Mouse (Mus musculus) cerebellum, adult 8-10 months (tissue): ENCODE results near the gene Dnaja4.
A peak's percentile ranks its signal among the peaks of the same experiment; 100 is the strongest.
"Not testable (repeated sequence)": the region's sequence is repeated elsewhere in the genome, so short reads cannot be mapped to it uniquely, and the experiment has no call there.

ENCODE experiments used
- DNase-seq: peaks from one replicate; pipeline ENCODE4 v3.0.0; 2022

The Dnaja4 gene

DNA sequence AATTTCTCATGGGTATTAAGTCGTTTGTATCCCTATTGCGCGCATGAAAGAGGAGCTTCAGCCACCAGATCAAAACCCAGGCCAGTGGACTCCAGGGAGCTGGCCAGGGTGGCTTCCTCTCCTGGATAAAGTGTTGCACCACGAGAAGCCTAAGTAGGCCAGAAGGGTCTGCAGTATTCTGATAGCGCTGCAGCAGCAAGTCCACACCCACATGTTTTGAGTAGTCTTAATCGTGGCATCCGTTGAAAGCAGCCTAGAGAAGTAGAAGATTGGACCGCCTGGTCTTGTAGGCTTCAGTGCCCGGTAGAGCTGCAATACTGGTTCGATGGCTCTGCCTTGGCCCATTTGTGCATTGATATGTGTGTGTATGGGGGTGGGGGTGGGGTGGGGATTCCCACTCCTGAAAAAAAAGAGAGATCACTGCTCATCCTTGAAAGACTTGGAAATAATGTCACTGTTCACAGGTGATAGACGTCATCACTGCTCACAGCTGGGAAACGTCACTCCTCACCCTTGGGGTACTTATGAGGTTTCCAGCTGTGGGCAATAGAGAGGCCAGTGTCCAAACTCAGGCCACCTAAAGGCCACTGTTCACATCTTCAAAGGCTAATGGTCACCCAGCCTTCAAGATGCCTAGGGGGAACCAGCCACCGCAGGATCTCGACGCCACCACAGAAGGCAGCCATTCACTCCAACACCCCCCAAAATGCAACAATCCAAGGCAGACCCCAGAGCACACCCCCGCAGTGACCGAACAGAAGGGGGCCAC, at the start of gene Dnaja4:
Gene Dnaja4, plus strand, starts transcription at position 556 of the 769 bp plus-strand sequence.
- DNase-seq, result no peak

DNA sequence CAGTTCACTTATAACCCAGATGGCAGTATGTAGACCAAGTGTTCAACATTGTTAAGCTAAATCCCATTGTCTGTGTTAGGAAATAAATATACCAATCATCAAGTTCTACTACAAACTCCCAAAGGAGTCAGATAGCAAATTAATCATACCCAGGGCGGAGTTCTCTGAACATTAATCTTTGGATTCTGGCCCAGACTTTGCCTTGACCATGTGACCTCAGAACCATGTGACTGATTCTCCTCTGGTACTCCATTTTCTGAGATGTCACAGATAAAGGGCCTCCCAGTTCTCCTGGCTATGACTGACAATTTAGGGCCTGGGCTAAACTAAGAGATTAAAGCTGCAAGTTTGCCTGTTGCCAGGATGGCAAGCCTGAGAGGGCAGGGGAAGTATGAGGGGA, 49.3 kb upstream of the Dnaja4 start:
- DNase-seq, result no peak

DNA sequence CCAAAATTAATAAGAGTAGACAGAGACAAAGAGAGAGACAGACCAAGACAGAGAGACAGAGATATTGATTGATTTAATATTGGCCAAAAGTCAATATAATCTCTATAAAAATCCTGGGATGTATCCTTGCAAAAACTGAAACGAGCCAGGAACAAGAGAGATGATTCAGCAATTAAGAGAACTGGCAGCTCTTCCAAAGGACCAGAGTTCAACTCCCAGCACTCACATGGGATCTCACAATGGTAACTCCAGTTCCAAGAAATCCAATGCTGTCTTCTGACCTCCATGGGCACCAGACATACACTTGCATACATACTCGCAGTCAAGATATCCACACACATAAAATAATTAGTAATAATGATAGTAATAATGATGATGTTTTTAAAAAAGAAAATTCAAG, 45.9 kb upstream of the Dnaja4 start:
- DNase-seq, result no peak

DNA sequence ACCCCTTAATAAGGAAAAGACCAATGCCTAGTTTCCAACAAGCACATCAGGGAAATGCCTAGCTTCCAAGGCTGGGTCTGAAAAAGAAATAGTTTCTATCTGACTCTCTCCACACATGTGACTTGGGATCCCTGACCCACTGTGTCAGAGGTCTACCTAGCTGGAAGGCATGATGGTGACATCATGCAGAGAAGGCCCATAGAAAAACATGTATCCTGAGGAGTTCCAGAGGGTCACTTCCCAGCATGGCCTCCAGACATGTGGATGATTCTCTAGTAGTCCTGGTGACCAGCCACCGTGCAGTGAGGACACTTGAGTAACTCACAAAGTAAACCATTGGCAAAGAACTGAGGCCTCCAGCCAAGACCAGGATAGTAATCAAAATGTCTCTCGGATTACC, 42.8 kb upstream of the Dnaja4 start:
- no peak for DNase-seq

DNA sequence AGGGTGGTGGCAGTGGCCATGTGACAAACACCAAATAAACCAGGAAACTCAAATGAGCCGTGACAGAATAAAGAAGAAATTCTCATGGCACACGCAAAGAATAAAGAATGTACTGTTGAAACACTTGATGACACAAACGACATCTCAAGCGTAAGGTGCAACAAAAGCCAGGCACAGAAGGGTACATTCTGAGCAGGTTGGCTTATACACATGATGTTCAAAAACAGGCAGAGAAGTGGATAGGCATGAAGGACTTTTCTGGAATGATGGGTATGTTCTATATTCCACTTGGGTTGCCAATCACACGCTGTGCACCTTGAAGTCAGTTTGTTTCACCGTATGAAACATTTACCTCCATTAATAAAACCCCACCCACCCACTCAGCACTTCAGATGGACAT, 42.3 kb upstream of the Dnaja4 start:
- no peak for DNase-seq

DNA sequence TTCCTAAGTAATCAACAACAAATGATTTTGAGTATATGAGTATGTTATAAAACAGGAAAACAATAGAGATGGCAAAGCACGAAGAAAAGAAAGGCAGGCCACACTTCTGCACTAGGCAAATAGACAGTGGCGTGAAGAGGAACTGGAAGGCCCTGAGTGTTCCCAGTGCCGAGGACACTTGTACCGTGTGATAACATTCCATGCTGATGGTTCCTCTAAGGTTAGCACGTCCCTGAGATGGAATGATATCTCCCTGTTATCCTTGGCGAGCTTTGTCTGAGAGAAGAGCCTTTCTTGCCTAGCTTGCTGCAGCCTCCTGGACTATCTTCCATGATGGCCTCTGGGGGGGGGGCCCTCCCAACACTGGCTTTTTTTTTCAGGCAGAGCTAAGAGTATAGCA, 39.9 kb upstream of the Dnaja4 start:
- no peak for DNase-seq

DNA sequence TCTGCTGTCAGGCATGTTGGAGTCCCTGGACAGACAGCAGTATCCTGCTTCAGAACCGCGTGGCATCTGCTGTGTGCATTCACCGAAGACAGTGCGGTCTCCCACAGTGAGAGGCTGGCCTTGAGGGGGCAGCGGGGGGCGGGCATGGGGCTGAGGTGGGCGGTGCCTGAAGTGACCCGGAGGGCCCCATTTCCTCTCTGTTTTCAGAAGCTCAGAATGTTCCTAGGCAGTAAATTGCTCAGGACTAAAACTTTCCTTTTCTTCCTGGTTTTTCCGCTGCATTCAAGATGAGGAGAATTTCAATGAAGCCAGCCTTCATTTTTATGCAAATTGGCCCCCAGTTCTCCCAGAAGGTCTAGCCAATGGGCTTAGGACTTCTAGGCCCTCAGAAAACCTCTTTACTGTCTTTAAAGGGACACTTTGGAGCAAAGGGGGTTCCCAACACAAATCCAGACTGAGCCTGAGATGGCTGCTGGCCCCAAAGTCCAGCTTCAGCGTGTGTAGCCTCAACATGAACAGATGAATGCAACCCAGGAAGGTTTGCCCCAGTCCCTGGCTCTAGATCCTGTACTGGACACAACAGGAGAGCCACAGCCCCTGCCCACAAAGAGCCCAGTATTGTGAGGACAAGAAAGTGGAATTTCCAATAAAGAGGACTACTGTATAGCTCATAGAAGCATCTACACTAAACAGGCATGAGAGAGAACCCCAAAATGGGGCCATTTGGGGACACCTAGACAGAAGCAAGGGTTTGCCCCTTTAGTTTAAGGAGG, 36.9 kb upstream of the Dnaja4 start, which contains the start of gene Acsbg1:
Gene Acsbg1, minus strand, starts transcription at position 266 of the 773 bp plus-strand sequence.
- no peak for DNase-seq

DNA sequence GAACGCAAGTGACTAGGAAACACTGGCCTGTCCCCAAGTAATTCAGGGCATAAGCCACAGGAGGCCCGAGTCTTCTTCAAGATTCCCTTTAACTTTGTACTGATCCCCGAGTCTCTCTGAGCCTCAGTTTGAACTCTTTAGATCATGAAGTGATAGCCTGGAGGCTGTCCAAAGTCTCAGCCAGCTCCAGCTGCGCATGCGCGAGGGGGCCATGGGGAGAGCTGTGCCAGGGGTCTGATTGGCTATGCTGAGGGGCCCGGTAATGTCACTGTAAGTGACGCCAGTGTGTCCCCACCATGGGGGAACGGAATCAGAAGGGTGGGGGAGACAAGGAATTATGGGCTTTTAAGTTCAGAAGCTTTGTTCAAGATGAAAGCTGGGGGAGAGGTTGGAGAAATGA, 34.3 kb upstream of the Dnaja4 start:
- DNase-seq, result no peak

DNA sequence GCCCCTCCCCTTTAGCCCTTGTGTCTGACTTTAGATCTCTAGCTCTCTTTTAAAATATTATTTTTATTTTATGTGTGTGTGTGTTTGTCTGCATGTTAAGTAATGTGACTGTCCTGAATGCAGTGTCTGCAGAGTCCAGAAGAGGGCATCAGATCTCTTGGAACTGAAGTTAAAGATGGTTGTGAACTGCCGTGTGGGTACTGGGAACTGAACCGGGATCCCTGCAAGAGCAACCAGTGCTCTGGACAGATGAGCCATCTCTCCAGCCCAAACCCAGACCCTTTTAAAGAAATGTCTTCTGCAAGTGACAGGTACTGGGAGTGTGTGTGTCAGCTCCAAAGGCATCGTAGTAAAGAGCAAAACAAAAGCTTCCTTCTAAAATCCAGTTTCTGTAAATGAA, 32.6 kb upstream of the Dnaja4 start:
- no peak for DNase-seq

DNA sequence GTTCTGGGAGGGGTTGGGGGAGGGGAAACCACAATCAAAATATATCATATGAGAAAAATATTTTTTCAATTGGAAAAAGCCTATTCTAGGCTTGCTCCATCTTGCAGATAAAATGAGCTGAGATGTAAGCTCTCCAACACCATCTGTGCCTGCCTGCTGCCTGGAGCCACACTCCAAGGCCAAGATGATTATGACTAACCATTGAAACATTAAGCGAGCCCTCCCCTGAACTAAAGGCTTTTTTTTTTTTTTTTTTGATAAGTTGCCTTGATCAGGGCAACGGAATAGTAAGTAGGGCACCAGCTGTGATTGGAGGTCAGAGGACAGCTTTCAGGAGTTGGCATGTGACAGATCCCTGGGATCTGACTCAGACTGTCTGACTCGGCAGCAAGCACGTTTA, 30.2 kb upstream of the Dnaja4 start:
- peak; percentile 34 for DNase-seq

DNA sequence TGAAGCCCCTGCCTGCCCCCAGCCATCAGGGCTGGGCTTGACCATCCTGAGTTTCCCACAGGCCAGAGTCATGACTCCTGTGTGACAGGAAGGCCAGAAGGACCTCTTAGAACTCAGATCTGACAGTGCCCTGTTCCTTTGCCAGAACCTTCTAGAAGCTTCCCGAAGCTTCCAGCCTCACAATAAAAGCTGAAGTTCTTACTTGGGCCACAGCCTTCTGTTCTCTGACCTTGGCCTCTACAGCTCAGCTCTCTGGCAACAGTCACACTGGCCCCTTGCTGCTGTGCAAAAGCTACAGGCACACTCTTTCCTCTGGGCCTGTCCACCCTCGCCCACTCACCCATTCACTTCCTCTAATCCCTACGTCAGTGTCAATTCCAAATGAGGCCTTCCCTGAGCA, 26.7 kb upstream of the Dnaja4 start:
- no peak for DNase-seq

DNA sequence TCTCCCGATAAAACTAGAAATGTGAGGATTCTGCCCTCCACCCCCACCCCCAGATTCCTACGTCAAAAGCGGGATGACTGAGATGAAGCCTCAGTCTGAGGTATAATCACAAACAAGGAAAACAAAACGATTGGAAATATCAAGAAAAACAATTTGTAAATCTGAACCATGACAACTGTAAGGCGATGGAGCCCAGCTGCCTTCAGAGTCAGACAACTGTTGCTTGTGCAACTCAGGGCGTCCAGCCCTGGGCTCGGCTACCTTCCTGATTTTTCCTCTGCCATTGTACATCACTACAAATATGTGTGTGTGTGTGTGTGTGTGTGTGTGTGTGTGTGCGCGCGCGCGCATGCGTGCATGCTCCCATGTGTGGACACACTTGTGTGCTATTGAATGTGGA, 24.8 kb upstream of the Dnaja4 start:
- no peak for DNase-seq

DNA sequence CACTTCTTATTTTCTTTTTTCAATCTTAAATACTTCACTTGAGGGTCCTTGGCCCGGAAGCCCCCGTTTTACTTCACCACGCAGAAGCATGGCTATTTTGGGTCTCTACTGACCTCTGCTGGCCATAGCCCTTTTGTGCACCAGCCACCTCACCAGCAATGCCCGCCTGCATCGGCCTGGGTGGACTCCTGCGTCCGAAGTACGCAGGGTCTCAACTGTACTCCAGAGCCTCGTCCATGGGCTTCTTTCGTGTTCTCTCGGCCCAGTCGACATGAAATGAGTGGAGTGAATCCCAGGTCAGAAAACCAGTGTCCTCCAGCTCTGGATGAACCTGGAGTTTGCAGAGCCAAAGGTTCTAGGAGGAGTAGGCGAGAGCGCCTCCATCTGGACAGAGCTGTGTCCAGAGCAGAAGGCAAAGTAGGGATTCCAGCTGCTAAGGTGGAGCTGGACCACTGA, 22.1 kb upstream of the Dnaja4 start:
- DNase-seq, result peak; percentile 83

DNA sequence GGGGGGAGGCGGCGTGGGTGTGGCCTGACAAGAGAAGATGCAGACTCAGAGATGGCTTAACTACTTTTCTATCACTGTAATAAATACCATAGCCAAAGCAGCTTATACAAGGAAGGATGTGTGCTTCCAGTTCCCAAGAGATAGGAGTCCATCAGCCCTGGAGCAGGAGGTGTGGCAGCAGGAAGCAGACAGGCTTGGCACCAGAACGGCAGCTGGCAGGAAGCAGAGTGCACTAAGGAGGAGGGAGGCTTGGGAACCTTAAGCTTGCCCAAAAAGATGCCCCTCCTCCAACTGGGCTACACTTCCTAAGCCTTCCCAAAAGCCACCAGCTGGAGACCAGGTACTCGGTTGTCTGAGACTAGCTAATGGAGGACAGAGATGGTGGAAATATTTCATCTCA, 15.8 kb upstream of the Dnaja4 start:
- DNase-seq, result peak; percentile 51

DNA sequence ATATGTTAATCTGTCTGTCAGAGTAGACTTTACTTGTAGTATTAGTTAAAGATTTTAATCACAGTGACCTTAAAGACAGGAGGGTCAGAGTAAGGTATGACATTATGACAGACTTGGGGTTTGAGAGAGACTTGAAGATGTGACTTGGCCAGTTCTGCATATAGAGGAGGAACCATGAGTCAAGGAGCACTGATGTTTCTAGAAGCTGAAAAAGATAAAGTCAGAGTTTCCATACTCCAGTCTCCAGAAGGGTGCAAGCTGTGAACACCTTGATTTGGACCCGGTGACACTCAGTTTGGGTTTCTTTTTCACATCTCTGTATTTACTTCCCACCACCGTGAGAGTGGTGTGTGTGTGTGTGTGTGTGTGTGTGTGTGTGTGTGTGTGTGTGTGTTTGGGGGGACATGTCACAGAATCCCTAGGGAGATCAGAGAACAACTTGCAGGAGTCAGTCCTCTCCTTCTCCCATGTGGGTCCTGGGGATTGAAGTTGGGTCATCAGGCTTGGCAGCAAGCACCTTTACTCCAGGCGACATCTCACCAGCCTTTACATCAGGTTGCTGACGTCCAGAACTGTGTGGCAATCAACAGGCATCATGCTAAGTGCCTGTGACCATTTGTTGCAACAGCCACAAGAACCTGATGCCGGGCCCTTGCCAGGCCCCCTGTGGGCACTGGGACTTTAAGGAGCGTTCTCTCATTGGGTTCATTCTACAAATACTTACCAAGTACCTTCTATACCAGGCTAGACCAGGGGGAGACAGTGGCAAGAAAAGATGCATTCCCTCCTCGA, 14.7 kb upstream of the Dnaja4 start:
- no peak for DNase-seq

DNA sequence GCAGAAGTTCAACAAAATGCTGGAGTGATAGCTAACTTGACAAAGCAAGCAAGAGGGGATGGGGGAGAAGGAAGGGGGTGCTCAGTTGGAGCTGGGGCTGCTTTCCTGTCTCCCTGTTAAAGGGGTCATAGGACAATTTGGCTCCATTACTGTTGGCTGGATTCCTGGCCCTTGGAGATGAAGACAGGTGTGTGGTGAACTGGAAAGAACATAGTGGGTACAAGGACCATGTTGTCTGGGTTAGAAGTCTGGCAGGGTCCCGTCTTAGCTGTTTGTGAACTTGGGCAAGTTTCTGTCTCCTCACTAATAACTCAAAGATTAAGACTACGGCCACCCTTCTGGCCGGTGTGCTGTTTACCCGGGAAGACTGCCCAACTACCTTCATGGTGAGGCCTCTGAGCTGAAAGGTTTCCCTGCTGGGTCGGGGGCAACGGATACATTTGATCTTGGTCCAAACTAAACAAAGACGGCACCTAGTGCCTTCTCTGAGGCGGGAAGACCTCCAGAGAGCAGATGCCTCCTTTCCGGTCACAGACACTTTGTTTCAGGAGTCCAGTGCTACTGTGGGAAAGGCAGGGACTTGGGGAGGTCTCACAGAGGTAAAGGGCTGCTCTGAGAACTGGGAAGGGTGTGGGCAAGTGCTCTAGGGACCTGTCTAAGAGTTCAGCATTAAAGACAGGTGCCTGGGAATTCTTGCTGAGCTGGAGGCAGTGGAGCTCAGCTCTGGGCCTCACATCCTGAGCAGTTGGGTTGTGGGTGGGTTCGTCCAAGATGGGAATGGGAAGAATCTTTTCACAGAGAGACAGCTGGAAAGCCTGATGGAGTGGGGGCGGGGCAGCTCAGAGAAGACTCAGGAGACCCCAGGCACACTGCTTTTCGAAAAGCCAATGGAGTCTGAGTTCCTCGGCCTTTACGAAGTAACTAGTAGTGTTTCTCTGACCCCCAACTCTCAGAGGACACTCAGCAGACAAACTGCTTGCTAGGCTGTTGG, 11.1 kb upstream of the Dnaja4 start:
- no peak for DNase-seq

DNA sequence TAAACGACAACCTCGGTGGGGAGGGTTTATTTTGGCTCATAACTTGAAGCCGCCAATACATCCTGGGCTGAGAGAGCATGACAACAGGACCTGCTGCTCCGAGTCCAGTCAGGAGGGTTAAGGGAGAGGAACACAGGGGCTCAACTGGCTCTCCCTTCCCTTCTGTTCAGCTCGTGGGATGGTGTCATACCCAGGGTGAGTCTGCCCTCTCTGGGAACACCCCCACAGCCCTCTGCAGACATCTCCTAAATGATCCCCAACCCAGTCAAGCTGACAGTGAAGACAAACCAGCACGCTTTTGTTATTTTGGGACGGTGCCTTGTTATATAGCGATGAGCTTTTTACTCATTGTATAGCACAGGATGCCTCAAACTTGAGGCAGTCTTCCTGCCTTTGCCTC, 9.2 kb upstream of the Dnaja4 start:
- no peak for DNase-seq

DNA sequence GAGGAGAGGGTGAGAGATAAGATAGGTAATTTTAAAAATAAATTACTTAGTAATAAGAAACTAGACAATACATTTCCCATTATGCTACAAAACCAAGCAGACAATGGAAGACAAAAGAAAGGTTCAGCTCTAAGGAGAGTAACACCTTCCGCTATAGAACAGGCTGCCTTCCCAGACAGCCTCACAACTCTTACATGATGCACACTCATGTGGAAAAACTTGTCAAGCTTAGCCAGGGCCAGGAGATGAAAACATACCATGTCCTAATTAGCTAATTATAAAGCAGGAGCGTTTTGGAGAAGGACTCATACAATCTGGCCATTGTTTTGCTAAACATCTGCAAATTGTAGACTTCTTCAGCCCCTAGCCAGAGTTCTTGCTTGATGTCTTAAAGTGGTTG, 8.0 kb upstream of the Dnaja4 start:
- DNase-seq, result not testable (repeated sequence)

DNA sequence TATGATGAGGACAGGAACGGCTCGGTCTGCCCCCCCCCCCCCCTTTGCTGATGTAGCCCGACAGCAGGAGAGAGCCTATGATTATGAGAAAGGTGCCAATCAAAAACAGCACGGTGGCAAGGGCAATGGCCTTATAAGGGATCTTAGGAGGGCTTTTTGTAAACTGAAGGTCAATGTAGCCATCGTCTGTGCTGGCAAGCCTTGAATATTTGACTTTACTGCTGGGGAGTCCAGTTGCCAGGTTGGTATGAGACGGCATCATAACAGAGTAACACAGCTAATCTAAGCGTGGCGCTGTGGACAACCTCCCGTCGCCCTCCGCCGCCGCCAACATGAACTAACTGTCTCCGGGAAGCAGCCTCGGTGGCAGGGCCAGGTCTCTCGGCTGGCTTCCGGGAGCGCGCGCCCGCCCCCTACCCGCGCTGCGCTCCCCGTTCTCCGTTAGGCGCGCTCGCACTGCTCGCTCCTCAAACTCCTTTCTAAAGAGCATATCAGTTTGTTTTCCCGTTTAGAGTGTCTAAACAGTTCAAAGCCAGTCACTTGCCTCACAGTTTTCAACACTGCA, 7.3 kb upstream of the Dnaja4 start:
- DNase-seq, result not testable (repeated sequence)

DNA sequence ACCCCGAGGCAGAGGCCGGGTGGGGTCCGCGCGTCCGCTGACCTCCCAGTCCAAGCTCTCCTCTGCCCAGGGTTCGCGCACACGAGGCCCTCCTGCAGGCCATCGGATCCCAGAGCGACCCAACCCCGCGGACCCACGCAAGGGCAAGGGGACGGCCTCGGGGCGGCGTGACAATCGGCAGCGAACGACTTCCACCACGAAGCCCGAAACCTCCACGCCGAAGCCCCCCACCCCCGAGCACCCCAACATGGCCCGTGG, 343 bp downstream of the Dnaja4 start:
- DNase-seq, result no peak

DNA sequence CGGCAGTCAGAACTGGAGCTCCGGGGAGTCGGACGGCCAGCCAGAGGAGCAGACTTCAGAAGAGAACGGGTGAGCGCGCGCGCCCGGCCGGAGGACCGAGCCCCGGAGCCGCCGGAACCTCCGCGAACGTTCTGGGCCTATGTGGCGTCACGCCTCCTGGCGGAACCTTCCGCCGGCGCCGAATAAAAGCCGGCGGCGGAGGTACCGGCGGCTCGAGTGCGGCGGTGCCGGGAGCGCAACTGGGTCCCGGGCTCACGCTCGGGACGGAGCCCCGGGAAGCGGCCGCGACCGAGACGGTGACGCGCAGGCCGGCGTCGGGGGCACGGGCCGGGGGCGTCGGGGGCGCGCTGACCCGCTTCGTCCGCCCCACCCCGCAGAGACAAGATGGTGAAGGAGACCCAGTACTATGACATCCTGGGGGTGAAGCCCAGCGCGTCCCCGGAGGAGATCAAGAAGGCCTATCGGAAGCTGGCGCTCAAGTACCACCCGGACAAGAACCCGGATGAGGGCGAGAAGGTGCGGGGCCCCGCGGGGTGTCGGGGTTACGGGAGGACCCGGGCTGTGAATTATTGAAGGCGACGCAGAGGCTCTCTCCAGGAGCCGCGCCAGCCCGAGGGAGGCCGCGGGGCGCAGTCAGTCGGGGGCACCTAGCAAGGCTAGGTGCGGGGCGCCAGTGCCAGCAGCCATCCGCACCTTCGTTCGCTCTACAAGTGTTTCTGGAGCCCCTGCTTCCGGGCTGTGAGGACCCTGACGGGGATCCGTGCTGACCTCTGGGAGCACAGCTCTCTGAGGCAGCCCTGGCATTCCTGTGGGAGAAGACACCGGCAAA, 886 bp downstream of the Dnaja4 start:
- DNase-seq, result peak; percentile 76
